17 mouse cellular contexts compared by ENCODE assay signal in the genomic region with DNA sequence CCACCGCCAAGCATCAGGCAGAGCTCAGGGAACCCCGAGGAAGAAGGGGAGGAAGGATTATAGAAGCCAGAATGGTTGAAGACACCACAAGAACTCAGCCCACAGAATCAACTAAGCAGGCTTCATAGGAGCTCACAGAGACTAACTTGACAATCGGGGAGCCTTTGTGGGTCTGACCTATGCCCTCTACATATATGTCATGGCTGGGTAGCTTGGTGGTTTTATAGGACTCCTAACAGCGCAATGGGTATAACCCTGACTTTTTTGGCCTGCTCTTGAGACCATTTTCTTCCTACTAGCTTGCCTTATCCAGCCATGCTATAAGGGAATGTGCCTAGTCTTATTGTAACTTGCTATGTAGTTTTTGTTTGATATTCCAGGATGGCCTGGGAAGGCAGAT.
"Had no signal": no experiment of that assay in that cellular context is flagged by ENCODE, and none has a peak within 500 bp of the region (broad histone marks: within the 10 kb centered on the region; RNA-seq: fewer than 3 reads in every experiment).

No protein-coding gene starts in this region.

- H3K36me3 ChIP-seq: lung, embryonic 15.5 days; midbrain, embryonic 12.5 days; neural tube, embryonic 12.5 days; stomach, embryonic 15.5 days had no signal

- ATAC-seq: liver, postnatal 0 days; lung, postnatal 0 days had no signal

- DNase-seq: liver, postnatal 0 days; lung, adult 2 months; lung, postnatal 14 days; lung, postnatal 36 days; midbrain, embryonic 14.5 days; right cerebral cortex, postnatal 14 days; thymus, adult 2 months; thymus, postnatal 25 days; thymus, postnatal 4 days had no signal

- H3K4me1 ChIP-seq: lung, embryonic 15.5 days; neural tube, embryonic 12.5 days; stomach, embryonic 15.5 days had no signal

- H3K9ac ChIP-seq: liver, postnatal 0 days; lung, embryonic 15.5 days; midbrain, embryonic 12.5 days; neural tube, embryonic 12.5 days; stomach, embryonic 15.5 days had no signal

- H3K27ac ChIP-seq: lung, embryonic 15.5 days; macrophage; midbrain, embryonic 12.5 days; neural tube, embryonic 12.5 days; stomach, embryonic 15.5 days; stomach, postnatal 0 days had no signal

- H3K4me2 ChIP-seq: lung, embryonic 15.5 days; midbrain, embryonic 12.5 days; neural tube, embryonic 12.5 days; stomach, embryonic 15.5 days had no signal

- H3K27me3 ChIP-seq: lung, embryonic 15.5 days; megakaryocyte, embryonic 14.5 days; neural tube, embryonic 12.5 days; stomach, embryonic 15.5 days had no signal

- H3K9me3 ChIP-seq: lung, embryonic 15.5 days; megakaryocyte, embryonic 14.5 days; midbrain, embryonic 12.5 days; neural tube, embryonic 12.5 days; stomach, embryonic 15.5 days had no signal

- H3K4me3 ChIP-seq: lung, embryonic 15.5 days; megakaryocyte, embryonic 14.5 days; midbrain, embryonic 12.5 days; neural tube, embryonic 12.5 days; stomach, embryonic 15.5 days had no signal
